Mouse (Mus musculus) macrophage (primary cell): ENCODE data around the gene Serpinb13. TPM values are rescaled to one million over a fixed set of nuclear protein-coding genes. Genes with fewer than 3 reads are reported as not detected.
A peak's percentile ranks its signal among the peaks of the same experiment; 100 is the strongest.
"Not testable (repeated sequence)": the region's sequence is repeated elsewhere in the genome, so short reads cannot be mapped to it uniquely, and the experiment has no call there.

Experiments used
- H3K27ac ChIP-seq: fragments of 350-480 bp; formaldehyde crosslinking; 2 replicates; pipeline ENCODE4 v1.9.0; 2021
- H3K36me3 ChIP-seq: fragments of 350-480 bp; formaldehyde crosslinking; 2 replicates; pipeline ENCODE4 v1.9.0; 2021; ENCODE audit errors: inconsistent target
- H3K4me3 ChIP-seq: fragments of 350-480 bp; formaldehyde crosslinking; 2 replicates; pipeline ENCODE4 v1.9.0; 2021; ENCODE audit errors: inconsistent target
- H3K79me2 ChIP-seq: fragments of 350-480 bp; formaldehyde crosslinking; 2 replicates; pipeline ENCODE4 v1.9.0; 2021; ENCODE audit errors: inconsistent target
- WGBS: methylation state at CpG from one replicate; pipeline ENCODE4 v1.1.7; 2026; ENCODE audit warnings: inconsistent platforms; ENCODE audit not compliant: missing documents; 5-methylcytosine and 5-hydroxymethylcytosine counted together
- polyA plus RNA-seq: library from polyadenylated mRNA; stranded (reverse); fragments of 250-400 nt; gene quantifications from 3 replicates; pipeline ENCODE4 v1.2.4, GENCODE M21; 2018; ENCODE audit warnings: inconsistent platforms
- total RNA-seq, 78 experiments: library from RNA; depleted of rRNA; stranded (reverse); fragments of 250-400 nt; gene quantifications; 1 replicate in 9 of 78; 2 replicates in 24 of 78; 3 replicates in 43 of 78; 4 replicates in 2 of 78; pipeline ENCODE4 v1.2.4; 2018; ENCODE audit warnings: inconsistent platforms in 56 of 78

The Serpinb13 gene
- total RNA-seq (2018; cell fraction: chromatin; rRNA removed): not detected
- total RNA-seq (2018; cell fraction: cytosol; rRNA removed): not detected
- not detected for total RNA-seq (2018; cell fraction: nucleus; rRNA removed)
- polyA plus RNA-seq: not detected in 3 replicates

- Histone ChIP-seq H3K79me2 (no peaks in the 10 kb centered on the region), H3K4me3 (no peak within 1 kb of the TSS), H3K27ac (no peak within 1 kb of the TSS), H3K36me3 (no peaks in the 10 kb centered on the region)
These were observed at the start of gene Serpinb13 for GRCm38 (mm10) chr1:106980684-106981083. TSS of gene Serpinb13 (plus strand) at chr1:106980984.

GRCm38 (mm10) chr1:106931954-106932353 is 48.8 kb upstream of the Serpinb13 start:
- Histone ChIP-seq H3K27ac (peak overlapping the region; percentile 91), H3K79me2 (no peaks in the 10 kb centered on the region), H3K4me3 (no peak overlapping the region), H3K36me3 (no peaks in the 10 kb centered on the region)
- WGBS: 4% methylated on average over 4 of the region's 4 CpGs

GRCm38 (mm10) chr1:106933658-106934057 is 47.1 kb upstream of the Serpinb13 start:
- Histone ChIP-seq H3K27ac (peak overlapping the region; percentile 71), H3K4me3 (no peak overlapping the region), H3K36me3 (no peaks in the 10 kb centered on the region), H3K79me2 (no peaks in the 10 kb centered on the region)

- no peaks in the 10 kb centered on the region for H3K36me3 ChIP-seq
- WGBS: 92% methylated on average over 5 of the region's 6 CpGs
- no peaks in the 10 kb centered on the region for H3K79me2 ChIP-seq
- H3K27ac ChIP-seq: peak within 1 kb of the TSS; percentile 71
- no peak within 1 kb of the TSS for H3K4me3 ChIP-seq
These were observed 46.5 kb upstream of the Serpinb13 start, which contains the start of gene Serpinb12 for GRCm38 (mm10) chr1:106934265-106934664. TSS of gene Serpinb12 (plus strand) at chr1:106934449.

GRCm38 (mm10) chr1:106947217-106947616 is 33.6 kb upstream of the Serpinb13 start:
- Histone ChIP-seq H3K36me3 (no peaks in the 10 kb centered on the region), H3K4me3 (no peak overlapping the region), H3K79me2 (no peaks in the 10 kb centered on the region), H3K27ac (no peak overlapping the region)
- WGBS: 42% methylated on average over 1 of the region's 1 CpGs

GRCm38 (mm10) chr1:106959981-106960380 is 20.8 kb upstream of the Serpinb13 start:
- no peak overlapping the region for H3K27ac ChIP-seq
- H3K79me2 ChIP-seq: no peaks in the 10 kb centered on the region
- 79% methylated on average over 3 of the region's 3 CpGs for WGBS
- H3K4me3 ChIP-seq: no peak overlapping the region
- H3K36me3 ChIP-seq: no peaks in the 10 kb centered on the region

- WGBS: 11% methylated on average over 3 of the region's 3 CpGs
- Histone ChIP-seq H3K36me3 (no peaks in the 10 kb centered on the region), H3K27ac (no peak overlapping the region), H3K79me2 (no peaks in the 10 kb centered on the region), H3K4me3 (no peak overlapping the region)
These were observed 19.8 kb upstream of the Serpinb13 start for GRCm38 (mm10) chr1:106961023-106961422.

GRCm38 (mm10) chr1:106983092-106983491 is 2.3 kb downstream of the Serpinb13 start:
- WGBS: 57% methylated on average over 1 of the region's 1 CpGs
- H3K27ac ChIP-seq: no peak overlapping the region
- no peaks in the 10 kb centered on the region for H3K36me3 ChIP-seq
- H3K79me2 ChIP-seq: no peaks in the 10 kb centered on the region
- H3K4me3 ChIP-seq: no peak overlapping the region

GRCm38 (mm10) chr1:106983865-106984264 is 3.1 kb downstream of the Serpinb13 start:
- no peaks in the 10 kb centered on the region for H3K79me2 ChIP-seq
- 12% methylated on average over 2 of the region's 2 CpGs for WGBS
- no peaks in the 10 kb centered on the region for H3K36me3 ChIP-seq
- H3K27ac ChIP-seq: no peak overlapping the region
- no peak overlapping the region for H3K4me3 ChIP-seq

- Histone ChIP-seq H3K27ac (no peak overlapping the region), H3K79me2 (no peaks in the 10 kb centered on the region), H3K4me3 (no peak overlapping the region), H3K36me3 (no peaks in the 10 kb centered on the region)
- WGBS: 80% methylated on average over 13 of the region's 13 CpGs
These were observed 19.6 kb downstream of the Serpinb13 start for GRCm38 (mm10) chr1:107000424-107000823.

GRCm38 (mm10) chr1:107001754-107002153 is 21.0 kb downstream of the Serpinb13 start:
- Histone ChIP-seq H3K79me2 (no peaks in the 10 kb centered on the region), H3K4me3 (no peak overlapping the region), H3K27ac (no peak overlapping the region), H3K36me3 (no peaks in the 10 kb centered on the region)
- 92% methylated on average over 2 of the region's 2 CpGs for WGBS

GRCm38 (mm10) chr1:107006316-107006715 is 25.5 kb downstream of the Serpinb13 start:
- Histone ChIP-seq H3K79me2 (no peaks in the 10 kb centered on the region), H3K4me3 (no peak overlapping the region), H3K36me3 (no peaks in the 10 kb centered on the region), H3K27ac (no peak overlapping the region)
- WGBS: 85% methylated on average over 3 of the region's 3 CpGs

GRCm38 (mm10) chr1:107014530-107014929 is 33.7 kb downstream of the Serpinb13 start:
- Histone ChIP-seq H3K27ac (no peak overlapping the region), H3K36me3 (no peaks in the 10 kb centered on the region), H3K79me2 (no peaks in the 10 kb centered on the region), H3K4me3 (no peak overlapping the region)
- 59% methylated on average over 2 of the region's 2 CpGs for WGBS

- Histone ChIP-seq H3K27ac (no peak overlapping the region), H3K36me3 (no peaks in the 10 kb centered on the region), H3K79me2 (no peaks in the 10 kb centered on the region), H3K4me3 (no peak overlapping the region)
- 75% methylated on average over 7 of the region's 7 CpGs for WGBS
These were observed 34.4 kb downstream of the Serpinb13 start for GRCm38 (mm10) chr1:107015210-107015609.

- Histone ChIP-seq H3K4me3 (no peak overlapping the region), H3K27ac (no peak overlapping the region), H3K79me2 (no peaks in the 10 kb centered on the region), H3K36me3 (no peaks in the 10 kb centered on the region)
- 0% methylated on average over 1 of the region's 1 CpGs for WGBS
These were observed 45.1 kb downstream of the Serpinb13 start for GRCm38 (mm10) chr1:107025886-107026285.

GRCm38 (mm10) chr1:107034236-107034635 is 53.5 kb downstream of the Serpinb13 start:
- not testable (repeated sequence) for H3K27ac ChIP-seq, H3K36me3 ChIP-seq, H3K79me2 ChIP-seq, H3K4me3 ChIP-seq
- WGBS: 82% methylated on average over 3 of the region's 3 CpGs
